Mouse (Mus musculus): ENCODE results near the gene Polr2f. TPM values are rescaled to one million over a fixed set of nuclear protein-coding genes. Genes with fewer than 3 reads are reported as not detected.
A peak's percentile ranks its signal among the peaks of the same experiment; 100 is the strongest.

The Polr2f gene
- 100 to 1,000 TPM; 120 to 161 (median 139) TPM for total RNA-seq (2022)

DNA sequence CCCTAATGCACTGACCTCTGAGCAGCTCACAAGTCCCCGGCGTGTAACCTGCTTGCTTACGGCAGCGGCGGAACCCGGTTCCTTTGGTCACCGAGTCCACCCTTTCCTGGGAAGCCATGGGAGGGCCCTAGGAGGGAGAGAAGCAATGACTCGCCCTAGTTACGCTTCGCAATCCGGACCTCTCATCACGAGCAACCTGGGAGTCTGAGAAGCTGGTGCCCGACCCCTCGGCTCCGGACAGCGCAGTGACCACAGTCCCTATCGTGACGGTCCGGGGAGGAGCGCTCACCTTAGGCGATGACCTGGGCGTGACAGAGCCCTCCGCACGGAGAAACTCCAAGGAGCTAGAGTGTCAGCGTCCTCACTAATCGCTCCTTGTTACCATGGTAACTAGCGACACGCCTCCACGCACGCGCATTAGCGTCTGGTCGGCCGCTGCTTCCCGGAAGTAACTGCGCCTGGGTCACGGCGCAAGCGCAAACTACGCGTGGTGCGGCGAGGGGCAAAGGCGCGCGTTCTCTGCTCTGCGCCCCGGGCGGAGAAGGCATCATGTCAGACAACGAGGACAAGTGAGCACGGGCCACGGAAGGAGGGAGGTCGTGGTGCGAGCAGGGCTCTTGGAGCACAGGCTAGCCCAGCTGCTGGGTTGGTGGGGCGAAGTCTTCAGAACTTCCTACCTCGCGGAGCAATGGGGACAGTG is at the start of gene Polr2f, which contains the start of gene 1700088E04Rik:
TSS of gene Polr2f (plus strand) at position 144 of the 700 bp plus-strand sequence.
TSS of gene 1700088E04Rik (minus strand) at position 388 of the 700 bp plus-strand sequence.
- peak; percentile 93 for DNase-seq

DNA sequence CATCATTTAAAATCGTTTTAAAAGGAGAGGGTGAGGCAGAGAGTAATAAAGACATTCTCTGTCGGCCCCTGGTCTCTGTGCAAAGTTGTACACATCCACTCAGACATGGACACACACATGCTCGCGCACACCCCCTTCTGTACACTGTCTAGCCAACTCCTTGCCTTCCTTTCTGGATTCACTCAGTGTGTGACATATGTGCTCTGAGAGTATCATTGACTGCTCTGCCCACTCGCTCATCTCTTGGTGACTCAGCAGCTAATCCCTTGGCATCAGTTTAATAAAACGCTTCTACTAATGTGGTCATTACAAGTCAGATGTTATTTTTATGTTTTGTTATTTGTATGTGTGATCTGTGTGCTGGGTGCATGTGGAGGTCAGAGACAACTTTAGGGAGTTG is 48.5 kb upstream of the Polr2f start:
- DNase-seq: no peak

DNA sequence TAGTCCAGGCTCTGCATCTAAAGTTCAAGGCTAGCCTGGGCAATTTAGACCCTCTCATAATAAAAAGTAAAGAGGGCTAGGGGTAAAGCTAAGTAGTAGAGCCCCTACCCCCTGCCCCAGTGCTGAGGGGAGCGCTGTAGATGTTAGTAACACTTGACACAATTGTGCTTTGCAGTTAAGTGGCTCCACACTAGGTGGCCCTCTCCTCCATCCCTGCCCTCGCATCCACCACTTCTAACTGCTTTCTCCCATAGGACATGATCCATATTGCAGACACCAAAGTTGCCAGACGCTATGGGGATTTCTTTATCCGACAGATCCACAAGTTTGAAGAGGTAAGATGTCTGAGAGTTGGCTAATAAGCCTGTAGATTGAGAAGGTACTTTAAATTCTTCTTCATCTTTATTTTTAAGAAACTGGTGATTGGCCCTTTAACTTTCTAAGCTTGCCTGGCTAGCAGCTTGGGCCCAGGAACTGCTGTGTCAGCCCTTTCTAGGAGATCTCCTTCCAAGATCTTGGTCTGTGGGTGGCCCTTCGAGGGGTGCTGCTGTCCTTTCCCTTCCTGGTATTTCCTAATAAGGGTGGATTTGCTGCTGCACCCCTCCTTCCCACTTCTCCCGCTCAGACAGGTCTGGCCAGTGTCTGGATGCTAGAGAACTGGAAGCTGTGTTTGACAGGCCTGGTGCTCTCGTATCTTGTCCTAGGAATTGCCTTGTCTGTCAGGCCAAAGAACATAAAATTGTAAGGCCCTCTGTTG is 47.5 kb upstream of the Polr2f start:
- no peak for DNase-seq

DNA sequence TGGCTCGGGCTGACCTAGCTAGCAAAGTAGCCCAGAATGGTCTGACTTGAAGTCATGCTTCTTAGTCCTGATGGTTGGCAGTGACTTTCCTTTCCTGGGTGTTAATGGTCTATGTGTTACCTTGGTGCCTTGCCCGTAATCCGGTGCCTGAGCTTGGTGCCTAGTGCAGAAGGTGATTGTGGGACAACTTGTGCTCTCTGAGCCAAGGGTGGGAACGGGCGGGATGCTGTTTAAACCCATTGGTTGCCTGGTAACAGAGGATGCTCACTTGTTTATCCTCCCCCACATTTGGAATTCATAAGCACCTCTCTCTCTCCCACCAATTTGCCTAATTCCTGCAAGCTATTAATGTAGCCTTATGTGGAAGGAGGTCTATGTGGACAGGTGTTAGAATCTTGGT is 45.3 kb upstream of the Polr2f start:
- DNase-seq: no peak

DNA sequence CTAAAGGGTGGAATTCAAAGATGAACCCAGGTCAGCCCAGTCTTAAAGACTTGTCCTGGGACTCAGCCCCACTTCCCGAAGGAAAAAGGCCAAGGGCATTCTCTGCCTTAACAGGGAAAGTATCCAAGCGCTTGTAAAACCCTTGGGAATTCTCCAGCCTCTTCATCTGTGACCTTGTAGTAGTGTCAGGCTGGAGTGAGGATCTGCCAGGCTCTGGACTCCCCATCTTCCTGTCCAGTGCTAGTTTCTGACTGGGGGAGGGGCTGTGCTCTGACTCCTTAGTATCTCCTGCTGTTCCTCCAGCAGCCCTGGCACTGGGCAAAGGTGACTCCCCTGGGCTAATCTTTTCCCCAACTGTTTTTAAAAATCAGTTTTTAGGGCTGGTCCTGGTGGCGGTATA is 44.3 kb upstream of the Polr2f start:
- no peak for DNase-seq

DNA sequence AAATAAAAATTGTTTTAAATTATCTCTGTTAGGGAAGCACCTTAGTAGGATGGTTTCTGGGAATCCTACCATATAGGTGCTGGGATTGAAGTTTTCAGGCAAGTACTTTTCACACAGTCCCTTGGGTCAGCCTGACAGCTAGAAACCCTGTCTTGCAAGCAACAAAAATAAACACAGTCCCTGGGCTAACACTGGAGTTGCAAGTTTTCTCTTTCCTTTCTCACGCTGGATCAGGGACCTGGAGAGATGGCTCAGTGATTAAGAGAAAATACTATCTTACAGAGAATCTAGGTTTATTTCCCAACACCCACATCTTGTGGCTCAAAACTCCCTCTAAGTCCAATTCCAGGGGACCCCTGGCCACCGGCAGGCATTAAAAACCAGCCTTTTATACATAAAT is 43.7 kb upstream of the Polr2f start:
- DNase-seq: no peak

DNA sequence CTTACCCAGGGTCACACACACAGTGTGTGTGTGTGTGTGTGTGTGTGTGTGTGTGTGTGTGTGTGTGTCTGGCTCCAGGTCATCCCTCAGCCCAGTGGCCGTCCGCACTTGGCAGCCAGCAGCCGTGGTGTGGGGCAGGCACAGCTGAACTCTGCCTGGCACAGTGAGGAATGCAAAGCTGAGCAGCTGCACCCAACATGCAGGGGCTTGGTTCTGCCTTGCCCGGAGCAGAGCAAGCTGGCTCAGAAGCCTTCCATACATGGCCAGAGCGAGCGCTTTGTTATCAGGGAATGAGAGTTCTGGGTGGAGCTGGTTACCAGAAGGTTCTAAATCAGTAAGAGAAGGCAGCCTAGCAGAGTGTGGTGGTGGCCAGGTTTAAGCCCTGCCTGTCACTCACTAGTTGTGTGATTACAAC is 43.2 kb upstream of the Polr2f start:
- peak; percentile 68 for DNase-seq

DNA sequence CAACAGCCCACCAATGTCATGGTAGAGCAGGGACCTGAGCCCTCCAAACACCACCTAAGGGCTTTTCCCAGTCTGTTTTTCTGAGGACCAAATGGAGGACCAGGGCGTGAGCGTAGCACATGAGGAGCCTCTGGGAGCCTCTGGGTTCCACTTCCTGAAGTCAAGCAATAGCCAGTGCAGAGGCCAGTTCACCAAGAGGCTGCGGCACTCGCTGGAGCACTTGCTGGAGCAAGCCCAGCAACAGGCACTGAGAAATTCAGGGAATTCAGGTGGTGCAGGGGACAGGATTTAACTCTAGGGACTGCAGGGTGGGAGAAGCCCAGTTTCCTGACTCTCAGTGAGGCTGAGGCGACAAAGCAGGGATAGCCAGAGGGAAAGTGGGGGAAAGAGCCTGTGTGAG is 42.6 kb upstream of the Polr2f start:
- DNase-seq: no peak

DNA sequence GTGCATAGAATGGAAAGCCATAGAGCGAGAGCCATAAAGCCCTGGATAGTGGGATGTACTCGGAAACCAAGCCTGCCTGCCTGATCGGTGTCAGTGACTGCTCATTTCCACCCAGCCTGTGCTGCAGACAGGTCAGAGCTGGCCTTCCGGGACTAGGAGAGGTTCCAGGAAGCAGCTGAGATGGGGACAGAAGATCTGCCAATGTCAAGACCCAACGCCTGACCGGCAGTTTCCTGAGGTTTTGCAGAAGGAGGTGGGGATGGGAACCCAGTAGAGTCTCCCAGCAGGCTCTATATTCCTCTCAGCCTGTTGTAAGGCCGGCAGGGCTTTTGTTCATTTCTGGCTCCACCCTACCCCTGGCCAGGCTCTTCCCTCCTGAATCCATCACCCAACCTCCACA is 41.9 kb upstream of the Polr2f start:
- no peak for DNase-seq

DNA sequence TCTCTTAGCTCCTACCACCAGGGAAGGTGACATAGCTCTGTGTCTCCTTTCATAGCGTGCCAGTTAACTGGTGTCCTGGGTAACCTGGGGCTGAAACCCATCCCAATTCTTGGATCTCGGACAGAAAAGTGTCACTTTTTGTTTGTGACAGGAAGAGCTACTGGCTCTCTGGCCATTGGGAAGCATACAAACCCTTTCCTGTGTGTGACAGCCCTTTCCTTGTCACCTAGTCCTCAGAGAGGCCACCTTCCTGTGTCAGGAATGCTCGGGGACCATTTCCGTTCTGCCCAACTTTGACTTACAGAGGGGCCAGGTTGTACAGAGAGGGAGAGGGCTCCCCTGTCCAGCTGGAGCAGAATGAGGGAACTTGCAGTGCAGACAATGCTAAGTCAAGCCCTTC is 41.4 kb upstream of the Polr2f start:
- DNase-seq: no peak

DNA sequence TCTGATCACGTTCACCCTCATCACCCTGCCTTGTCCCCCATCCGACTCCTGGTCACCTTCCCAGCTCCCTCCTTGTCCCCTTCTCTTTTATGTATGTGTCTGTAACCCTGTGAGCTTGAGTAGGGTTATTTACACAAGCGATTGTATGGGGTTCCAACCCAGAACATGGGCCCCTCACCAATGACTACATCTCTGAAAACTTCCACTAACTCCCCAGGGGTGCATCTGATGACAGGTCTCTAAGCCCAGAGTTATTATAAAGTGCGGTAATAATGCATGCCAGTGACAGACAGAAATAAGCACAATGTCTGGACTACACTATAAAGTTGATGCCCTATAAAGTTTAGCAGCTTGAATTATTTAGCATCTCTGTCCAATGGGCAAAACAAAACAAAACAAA is 40.4 kb upstream of the Polr2f start:
- no peak for DNase-seq

DNA sequence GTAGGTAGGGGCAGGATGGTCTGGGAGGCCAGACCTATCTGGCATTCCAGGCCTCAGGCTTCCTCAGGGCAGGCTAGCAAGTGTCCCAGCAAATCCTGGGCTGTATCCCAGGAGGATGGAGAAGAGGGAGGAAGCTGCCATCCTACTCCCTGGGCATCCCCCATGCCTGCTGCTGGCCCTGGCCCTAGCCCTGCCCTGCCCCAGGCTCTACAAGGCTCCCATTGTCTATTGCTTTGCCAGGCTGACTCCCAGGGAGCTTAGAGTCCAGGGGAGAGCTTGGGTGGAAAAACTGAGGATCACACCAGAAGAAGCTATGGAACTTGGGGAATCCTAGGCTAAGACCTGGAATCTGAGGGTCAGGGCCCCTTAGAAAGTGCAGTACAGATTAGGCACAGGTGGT is 39.3 kb upstream of the Polr2f start:
- no peak for DNase-seq

DNA sequence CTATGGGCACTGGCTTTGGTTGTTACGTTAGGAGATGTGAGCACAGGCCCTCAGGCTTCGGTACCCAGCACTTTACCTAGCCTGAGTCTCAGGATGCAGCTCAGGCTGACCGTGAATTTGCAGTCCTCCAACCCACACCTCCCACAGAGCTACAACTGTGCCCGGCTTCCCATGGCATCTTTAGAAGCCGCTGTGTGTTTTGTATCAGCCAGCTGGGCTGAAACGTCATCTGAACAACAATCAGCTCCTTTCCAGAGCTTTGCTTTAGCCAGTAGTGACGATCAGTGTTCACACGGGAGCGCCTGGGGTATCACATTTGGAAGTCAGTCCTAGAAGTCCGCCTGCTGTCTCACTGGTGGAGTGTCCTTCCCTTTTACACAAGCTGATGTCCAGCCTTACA is 37.5 kb upstream of the Polr2f start:
- no peak for DNase-seq

DNA sequence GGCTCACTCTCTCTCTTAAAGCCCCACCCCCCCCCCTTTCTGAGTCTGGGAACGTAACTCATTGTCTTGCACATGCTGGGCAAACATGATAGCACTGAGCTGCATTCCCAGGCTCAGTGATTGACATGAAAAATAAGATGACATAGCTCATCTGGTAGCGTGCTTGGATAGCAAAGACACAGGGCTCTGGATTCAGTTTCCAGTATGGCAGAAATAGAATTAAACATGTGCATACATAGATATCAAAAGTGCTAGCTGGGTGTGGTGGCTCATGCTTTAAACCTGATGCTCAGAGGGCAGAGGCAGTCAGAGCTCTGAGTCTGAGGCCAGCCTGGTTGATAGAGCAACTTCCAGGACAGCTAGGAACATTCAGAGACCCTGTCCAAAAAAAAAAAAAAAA is 35.0 kb upstream of the Polr2f start:
- no peak for DNase-seq

DNA sequence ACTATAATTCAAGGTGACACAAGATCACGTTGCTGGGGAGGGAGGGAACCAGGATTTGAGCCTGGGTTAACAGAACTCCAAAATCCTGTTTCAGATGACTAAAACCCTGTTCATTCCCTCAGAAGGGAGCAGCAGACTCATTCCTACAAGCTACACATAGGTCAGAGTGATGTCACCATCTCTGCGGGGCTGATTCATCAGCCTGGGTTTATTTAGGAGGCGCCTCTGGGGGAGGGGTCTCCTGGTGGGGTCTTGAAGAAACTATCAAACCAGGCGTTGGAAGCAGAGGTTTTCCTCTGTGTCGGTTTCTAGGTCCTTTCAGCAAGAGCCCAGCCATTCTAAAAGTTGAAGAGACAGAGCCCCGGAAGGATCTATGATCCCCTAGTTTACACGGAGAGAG is 32.8 kb upstream of the Polr2f start:
- DNase-seq: no peak

DNA sequence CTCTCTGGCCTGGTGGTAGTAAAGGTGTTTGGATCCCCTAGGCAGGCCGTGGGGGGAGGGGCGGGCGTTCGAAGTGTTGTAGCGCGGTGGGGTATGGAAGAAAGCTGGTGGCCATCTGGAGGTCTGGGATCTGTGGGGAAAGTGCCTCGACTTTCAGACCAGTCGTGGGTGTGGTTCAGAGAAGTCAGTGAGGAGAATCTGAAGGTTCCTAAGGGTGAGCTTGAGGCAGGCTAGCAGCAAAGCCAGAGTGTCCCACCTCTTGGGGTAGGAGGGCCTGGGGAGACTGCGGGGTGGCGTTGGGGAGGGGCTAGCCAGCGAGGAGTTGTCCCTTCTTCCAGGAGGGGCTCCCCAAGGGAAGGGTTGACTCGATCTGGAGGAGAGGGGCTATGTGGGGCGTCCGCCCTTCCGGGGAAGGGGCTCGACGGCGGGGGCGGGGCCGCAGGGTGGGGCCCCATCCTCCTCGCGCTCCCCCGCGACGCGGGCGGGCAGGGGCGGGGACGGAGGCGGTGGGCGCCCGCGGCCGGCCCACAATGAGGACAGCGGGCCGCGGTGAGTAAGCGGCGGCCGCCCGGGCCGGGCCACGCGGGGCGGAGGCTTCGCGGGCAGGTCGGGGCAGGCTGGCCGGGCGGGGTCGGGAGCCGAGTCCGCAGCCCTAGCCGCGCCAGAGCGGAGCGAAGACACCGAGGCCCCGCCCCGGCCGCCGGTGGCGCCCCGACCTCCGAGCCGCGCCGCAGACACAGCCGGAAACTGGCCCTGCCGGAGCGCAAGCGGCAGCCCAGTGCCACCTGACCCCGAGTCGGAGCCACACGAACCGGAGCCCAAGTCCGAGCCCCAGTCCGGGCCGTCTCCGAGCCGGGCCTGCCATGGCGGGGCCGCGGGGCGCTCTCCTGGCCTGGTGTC is 32.1 kb upstream of the Polr2f start, which contains the start of gene Micall1:
TSS of gene Micall1 (plus strand) at position 478 of the 900 bp plus-strand sequence.
- DNase-seq: peak; percentile 71

DNA sequence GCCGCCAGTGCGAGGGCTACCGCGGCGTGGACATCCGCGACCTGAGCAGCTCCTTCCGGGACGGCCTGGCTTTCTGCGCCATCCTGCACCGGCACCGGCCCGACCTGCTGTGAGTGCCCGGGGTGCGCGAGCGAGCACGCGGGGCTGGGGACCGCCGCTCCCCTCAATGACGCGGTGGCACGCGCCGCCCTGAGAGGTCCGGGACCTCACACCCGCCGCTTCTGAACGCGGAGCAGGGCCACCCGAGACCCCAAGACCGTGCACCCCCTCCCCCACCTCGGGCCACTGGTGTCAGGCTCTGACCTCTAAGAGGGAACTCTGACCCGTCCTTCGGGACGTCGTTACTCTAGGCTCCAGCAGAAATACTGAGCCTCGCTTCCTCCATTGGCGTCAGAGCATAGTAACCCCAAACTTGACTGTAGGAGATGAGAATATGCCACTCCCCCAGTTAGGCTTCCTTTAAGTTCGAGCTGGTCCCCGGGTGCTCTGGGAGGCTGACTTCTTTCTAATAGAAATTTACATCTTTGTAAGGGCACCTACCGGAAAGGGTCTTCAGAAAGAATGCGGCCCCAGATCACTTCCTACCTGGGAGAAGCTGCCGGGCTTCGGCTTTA is 31.4 kb upstream of the Polr2f start:
- DNase-seq: no peak

DNA sequence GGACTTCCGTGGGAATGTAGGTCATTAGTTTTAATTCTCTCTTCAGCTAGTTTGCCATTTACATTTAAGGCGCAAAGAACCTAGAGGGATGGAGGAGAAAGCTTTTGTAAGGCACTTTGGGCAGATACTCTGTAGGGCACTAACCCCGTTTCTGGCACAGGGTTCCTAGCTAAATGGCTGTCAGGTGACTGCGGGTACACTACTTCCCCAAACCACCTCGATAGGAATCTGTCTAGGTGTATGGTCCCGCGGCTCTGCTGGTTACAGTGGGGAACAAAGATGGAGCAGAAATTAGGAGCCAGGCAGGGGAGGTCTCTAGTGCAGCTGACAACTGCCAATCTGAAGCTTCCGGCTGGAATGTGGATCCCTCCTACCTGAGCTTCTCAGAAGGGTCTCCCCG is 30.8 kb upstream of the Polr2f start:
- no peak for DNase-seq

DNA sequence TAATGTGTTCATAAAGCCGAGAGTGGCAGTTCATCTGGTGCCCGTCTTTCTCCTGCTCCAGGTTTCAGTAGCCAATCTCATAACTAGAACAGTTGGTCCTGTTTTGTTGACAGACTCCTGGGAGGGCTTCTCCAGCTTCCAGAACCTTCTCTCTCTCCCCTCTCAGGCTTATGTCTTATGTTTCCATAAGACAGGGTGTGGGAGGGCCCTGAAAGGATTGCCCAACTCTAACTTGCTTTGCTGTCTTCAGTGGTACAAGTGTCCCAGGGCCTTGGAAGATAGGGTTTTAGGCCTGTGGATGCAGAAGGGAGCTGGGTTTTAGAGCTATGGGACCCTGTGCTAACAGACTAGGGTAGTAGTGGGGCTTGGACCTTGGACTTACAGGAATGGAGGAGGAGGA is 30.3 kb upstream of the Polr2f start:
- DNase-seq: no peak

DNA sequence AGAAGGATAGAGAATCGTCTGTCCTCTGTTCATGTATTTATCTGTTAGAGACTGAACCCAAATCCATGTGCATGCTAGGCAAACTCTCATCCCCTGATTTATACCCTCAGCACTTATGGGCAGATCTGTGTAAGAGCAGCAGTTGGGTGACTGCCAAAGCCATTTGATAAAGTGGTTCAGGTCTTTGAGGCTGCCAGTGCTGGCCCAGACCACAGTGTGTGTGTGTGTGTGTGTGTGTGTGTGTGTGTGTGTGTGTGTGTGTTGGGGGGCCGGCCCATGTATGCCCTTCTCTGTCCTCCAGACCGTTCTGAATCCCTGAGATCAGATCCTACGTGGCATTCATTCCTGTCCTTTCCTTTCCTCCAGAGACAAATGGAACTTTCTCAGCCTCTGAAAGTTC is 29.0 kb upstream of the Polr2f start:
- no peak for DNase-seq

DNA sequence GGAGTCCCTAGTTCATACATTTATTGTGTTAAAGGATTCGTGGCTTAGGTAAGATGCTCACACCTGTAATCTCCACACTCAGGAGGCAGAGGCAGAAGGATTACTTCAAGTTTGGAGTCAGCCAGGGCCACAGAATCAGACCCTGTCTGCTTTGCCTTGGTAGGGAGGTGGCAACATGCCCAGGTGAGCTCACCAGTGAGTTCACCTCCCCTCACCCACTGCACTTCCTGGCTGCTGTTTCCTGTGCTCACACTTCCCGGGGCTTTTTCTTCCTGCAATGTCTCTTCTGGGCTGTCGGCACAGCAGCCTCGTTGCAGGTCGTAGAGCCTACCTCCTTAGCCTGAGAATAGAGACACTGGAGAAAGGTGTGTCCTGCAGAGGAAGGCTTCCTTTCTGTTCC is 25.5 kb upstream of the Polr2f start:
- DNase-seq: no peak

DNA sequence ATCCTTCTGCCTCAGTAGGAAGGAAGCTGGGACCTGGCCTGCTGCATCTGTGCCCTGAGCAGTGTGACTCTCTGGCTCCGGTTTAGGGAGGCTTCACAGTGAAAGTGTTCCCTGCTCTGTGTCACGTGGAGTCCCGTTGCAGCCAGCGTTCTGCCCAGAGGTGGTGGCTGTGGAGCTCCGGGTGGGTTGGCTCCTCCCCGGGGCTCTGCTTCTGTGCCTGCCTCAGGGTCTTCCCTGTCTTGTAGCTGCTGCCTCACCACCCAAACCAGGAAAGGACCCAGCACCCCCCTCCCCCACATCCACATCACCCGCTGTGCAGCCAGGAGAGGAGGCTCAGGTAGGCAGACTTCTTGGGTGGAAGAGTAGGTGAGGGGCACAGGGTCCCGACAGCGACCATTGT is 21.3 kb upstream of the Polr2f start:
- DNase-seq: no peak

DNA sequence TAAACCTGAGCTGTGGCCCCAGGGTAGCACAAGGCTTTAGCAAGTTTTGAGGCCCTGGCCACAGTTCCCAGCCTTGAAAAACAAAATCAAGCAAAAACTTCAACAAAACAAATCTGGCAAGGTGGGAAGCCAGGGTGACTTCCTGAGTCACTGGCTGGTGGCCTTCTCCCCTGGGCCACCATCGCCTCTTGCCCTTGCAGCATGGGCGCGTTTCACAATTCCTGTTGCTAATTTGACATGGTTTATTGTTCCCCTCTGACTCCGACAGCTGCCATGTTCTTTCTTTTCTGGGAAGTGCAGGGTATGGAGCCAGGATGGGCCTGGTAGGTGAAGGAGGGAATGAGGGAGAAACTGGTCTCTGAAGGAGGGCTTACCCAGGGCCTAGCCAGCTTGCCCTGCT is 18.7 kb upstream of the Polr2f start:
- DNase-seq: peak; percentile 64

Data from adrenal gland, adult 8-10 months (tissue).